ENCODE assay signal across 20 mouse cellular contexts in the genomic region with DNA sequence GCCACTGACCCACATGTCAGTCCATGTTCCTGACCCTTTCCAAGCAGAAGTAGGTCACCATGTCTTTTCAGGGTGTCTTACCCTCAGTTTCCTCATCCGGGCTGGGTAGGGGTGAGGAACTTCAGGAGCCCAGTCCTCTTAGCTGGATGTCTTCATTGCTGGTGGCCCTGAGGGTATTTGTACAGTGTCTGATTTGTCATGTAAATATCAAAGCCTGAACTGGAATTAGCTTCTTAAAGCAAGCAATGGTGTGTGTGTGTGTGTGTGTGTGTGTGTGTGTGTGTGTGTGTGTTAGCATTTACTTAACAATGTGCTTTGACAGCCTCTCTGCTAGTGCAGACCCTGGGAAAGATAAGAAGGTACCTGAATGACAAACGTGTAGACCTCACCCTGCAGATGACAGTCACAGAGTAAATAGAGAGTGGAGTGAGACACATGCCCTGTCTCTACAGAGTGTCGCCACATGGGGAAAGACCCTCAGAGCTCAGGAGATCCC.
DNase-seq lines count a peak whose midpoint lies in the region; ATAC-seq and TF ChIP-seq lines count a peak whose summit lies in the region.
"Had no signal": no experiment of that assay in that cellular context is flagged by ENCODE, and none has a peak within 500 bp of the region (broad histone marks: within the 10 kb centered on the region; RNA-seq: fewer than 3 reads in every experiment).

No protein-coding gene starts in this region.

- H3K9me3 ChIP-seq in midbrain, embryonic 13.5 days, result no peaks in the 10 kb centered on the region
- no peaks in the 10 kb centered on the region for H3K9me3 ChIP-seq in midbrain, postnatal 0 days (ENCODE audit: low read length)
- no peaks in the 10 kb centered on the region for H3K9me3 ChIP-seq in forebrain, embryonic 14.5 days (replicated peaks; ENCODE audit: control insufficient read depth, low read length)
- H3K9me3 ChIP-seq: embryonic facial prominence, embryonic 10.5 days; embryonic facial prominence, embryonic 12.5 days; forebrain, embryonic 13.5 days had no signal

- TF ChIP-seq CTCF in midbrain, postnatal 0 days (IDR thresholded peaks at IDR 0.05), result no peak

- H3K27me3 ChIP-seq in midbrain, embryonic 13.5 days, result peaks cover 14% of the 10 kb centered on the region; the same call in 1 of the 2 replicates
- H3K27me3 ChIP-seq in midbrain, postnatal 0 days (ENCODE audit: insufficient read depth, low read length), result no peaks in the 10 kb centered on the region
- 0 out of 2 replicates have a peak, but pooled peaks cover 4% of the 10 kb centered on the region for H3K27me3 ChIP-seq in forebrain, embryonic 14.5 days (replicated peaks; ENCODE audit: control insufficient read depth, insufficient read depth, low read length)

- no peak overlapping the region for H3K9ac ChIP-seq in midbrain, embryonic 13.5 days (replicated peaks)
- H3K9ac ChIP-seq in midbrain, postnatal 0 days (replicated peaks; ENCODE audit: low read length, poor library complexity, severe bottlenecking), result no peak overlapping the region
- H3K9ac ChIP-seq in forebrain, embryonic 14.5 days (ENCODE audit: low read length), result no peak overlapping the region
- H3K9ac ChIP-seq: embryonic facial prominence, embryonic 12.5 days; forebrain, embryonic 13.5 days had no signal

- ATAC-seq in midbrain, embryonic 13.5 days, result no peak
- ATAC-seq in midbrain, postnatal 0 days (ENCODE audit: low FRiP score), result no peak
- ATAC-seq in forebrain, embryonic 14.5 days, result no peak
- ATAC-seq: CD4-positive, CD25-positive, alpha-beta regulatory T cell, adult 4 months; forebrain, embryonic 13.5 days; forebrain, embryonic 16.5 days had no signal

- peak overlapping the region; percentile 2; the same call in 1 of the 2 replicates for H3K27ac ChIP-seq in midbrain, embryonic 13.5 days
- no peak overlapping the region for H3K27ac ChIP-seq in midbrain, postnatal 0 days (ENCODE audit: low read depth, low read length)
- no peak overlapping the region for H3K27ac ChIP-seq in forebrain, embryonic 14.5 days (ENCODE audit: low read depth, low read length)
- H3K27ac ChIP-seq: embryonic facial prominence, embryonic 10.5 days; embryonic facial prominence, embryonic 12.5 days; forebrain, embryonic 13.5 days had no signal

- no peak for DNase-seq in midbrain, postnatal 0 days (ENCODE audit: low spot score)
- DNase-seq in ES-CJ7 (ENCODE audit: low read depth, low spot score) (peak; percentile 79), ZHBTc4 (ENCODE audit: low read depth, low spot score) (peak; percentile 89)
- DNase-seq in adrenal gland, postnatal 25 days, result no peak
- no peak for DNase-seq in forebrain, embryonic 14.5 days (ENCODE audit: low spot score)
- DNase-seq: adrenal gland, adult 2 months; adrenal gland, postnatal 10 days; adrenal gland, postnatal 36 days; B cell, adult 2 months; cerebellum, adult 11-12 months; cerebellum, adult 2 months; cerebellum, adult 9-10 months; cerebellum, postnatal 10 days; cerebellum, postnatal 25 days had no signal

- no peak overlapping the region for H3K4me2 ChIP-seq in midbrain, embryonic 13.5 days (replicated peaks)
- H3K4me2 ChIP-seq in midbrain, postnatal 0 days (ENCODE audit: low read depth, low read length, poor library complexity, severe bottlenecking), result no peak overlapping the region
- no peak overlapping the region for H3K4me2 ChIP-seq in forebrain, embryonic 14.5 days (ENCODE audit: low read length)
- H3K4me2 ChIP-seq: embryonic facial prominence, embryonic 12.5 days; forebrain, embryonic 13.5 days had no signal

- no peak overlapping the region for H3K4me3 ChIP-seq in midbrain, embryonic 13.5 days (replicated peaks)
- H3K4me3 ChIP-seq in midbrain, postnatal 0 days (ENCODE audit: low read depth, low read length), result no peak overlapping the region
- no peak overlapping the region for H3K4me3 ChIP-seq in forebrain, embryonic 14.5 days (ENCODE audit: low read depth, low read length)
- H3K4me3 ChIP-seq: embryonic facial prominence, embryonic 10.5 days; embryonic facial prominence, embryonic 12.5 days; forebrain, embryonic 13.5 days had no signal

- WGBS in midbrain, embryonic 13.5 days, result 72% methylated on average over 3 of the region's 3 CpGs
- 60% methylated on average over 3 of the region's 3 CpGs for WGBS in midbrain, postnatal 0 days
- WGBS in forebrain, embryonic 14.5 days, result 60% methylated on average over 3 of the region's 3 CpGs

- no peaks in the 10 kb centered on the region for H3K36me3 ChIP-seq in midbrain, embryonic 13.5 days
- H3K36me3 ChIP-seq in midbrain, postnatal 0 days (ENCODE audit: insufficient read depth, low read length), result no peaks in the 10 kb centered on the region
- H3K36me3 ChIP-seq in forebrain, embryonic 14.5 days (ENCODE audit: control insufficient read depth, insufficient read depth, low read length), result no peaks in the 10 kb centered on the region
- H3K36me3 ChIP-seq: embryonic facial prominence, embryonic 10.5 days; embryonic facial prominence, embryonic 12.5 days had no signal

- H3K4me1 ChIP-seq in midbrain, embryonic 13.5 days (replicated peaks), result peaks cover 47% of the 10 kb centered on the region
- peaks cover under 1% of the 10 kb centered on the region; the same call in 1 of the 2 replicates for H3K4me1 ChIP-seq in midbrain, postnatal 0 days (ENCODE audit: insufficient read depth, low read length)
- H3K4me1 ChIP-seq in forebrain, embryonic 14.5 days (ENCODE audit: control insufficient read depth, insufficient read depth, low read length), result peaks cover 5% of the 10 kb centered on the region; the same call in 1 of the 2 replicates

Comparison
In these comparisons a context has a peak if more than half of its experiments do, and no peak if none do; other contexts are left out.
1. DNase-seq: peak in ES-CJ7 (single experiment) and ZHBTc4 (single experiment); none in midbrain, postnatal 0 days (single experiment), adrenal gland, postnatal 25 days (single experiment) and forebrain, embryonic 14.5 days (single experiment).